ENCODE assay signal across 34 mouse cellular contexts in the genomic region with DNA sequence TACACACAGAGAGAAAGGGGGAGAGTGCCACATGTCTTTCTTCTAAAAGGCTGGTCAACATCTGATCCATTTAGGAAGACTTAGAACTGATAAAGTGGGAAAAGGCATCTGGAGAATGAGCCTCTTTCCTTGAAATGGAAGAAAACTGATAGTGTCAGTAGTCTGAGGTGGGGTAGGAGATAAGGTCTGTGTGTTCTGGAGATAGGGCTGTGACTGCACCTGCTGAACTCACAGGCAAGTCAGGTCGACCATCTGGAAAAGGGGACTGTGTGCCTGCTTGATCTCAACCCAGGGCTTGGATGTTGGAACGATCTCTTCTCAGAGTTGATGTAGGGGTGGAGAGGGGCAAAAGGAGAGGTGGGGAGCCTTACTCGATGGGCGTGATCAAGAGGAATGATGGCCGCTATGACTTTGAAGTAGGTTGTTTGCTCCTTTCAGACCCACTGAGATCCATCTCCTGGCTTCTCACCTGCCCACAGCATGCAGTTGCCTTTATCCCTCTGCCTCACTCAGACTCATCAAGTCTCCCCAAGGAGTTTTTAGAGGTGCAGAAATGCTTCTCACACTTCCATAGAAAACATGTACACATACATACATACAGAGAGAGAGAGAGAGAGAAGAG. TPM values are rescaled to one million over a fixed set of nuclear protein-coding genes. Genes with fewer than 3 reads are reported as not detected.
DNase-seq lines count a peak whose midpoint lies in the region; ATAC-seq and TF ChIP-seq lines count a peak whose summit lies in the region.
"Had no signal": no experiment of that assay in that cellular context is flagged by ENCODE, and none has a peak within 500 bp of the region (broad histone marks: within the 10 kb centered on the region; RNA-seq: fewer than 3 reads in every experiment).

No protein-coding gene starts in this region.

- no peak overlapping the region for H3K9ac ChIP-seq in intestine, embryonic 16.5 days (ENCODE audit: low read depth, low read length)
- H3K9ac ChIP-seq in liver, embryonic 14.5 days (replicated peaks) = peak overlapping the region; percentile 37
- H3K9ac ChIP-seq in stomach, embryonic 16.5 days (ENCODE audit: low read length) = no peak overlapping the region
- H3K9ac ChIP-seq: forebrain, embryonic 13.5 days; heart, embryonic 15.5 days; hindbrain, embryonic 12.5 days; kidney, embryonic 15.5 days; lung, embryonic 14.5 days had no signal

- H3K27me3 ChIP-seq in intestine, embryonic 16.5 days (replicated peaks; ENCODE audit: control insufficient read depth, insufficient read depth, low read length) = no peaks in the 10 kb centered on the region
- no peaks in the 10 kb centered on the region for H3K27me3 ChIP-seq in liver, embryonic 14.5 days (ENCODE audit: control insufficient read depth, insufficient read depth, low read length)
- no peaks in the 10 kb centered on the region for H3K27me3 ChIP-seq in stomach, embryonic 16.5 days (ENCODE audit: control insufficient read depth, insufficient read depth, low read length)
- H3K27me3 ChIP-seq in midbrain, embryonic 10.5 days (ENCODE audit: low read depth, poor library complexity, severe bottlenecking) = no peaks in the 10 kb centered on the region
- H3K27me3 ChIP-seq: forebrain, embryonic 13.5 days; heart, embryonic 15.5 days; hindbrain, embryonic 12.5 days; kidney, embryonic 15.5 days had no signal

- H3K36me3 ChIP-seq in intestine, embryonic 16.5 days (ENCODE audit: control insufficient read depth, insufficient read depth, low read length) = no peaks in the 10 kb centered on the region
- H3K36me3 ChIP-seq in liver, embryonic 14.5 days (replicated peaks; ENCODE audit: control insufficient read depth, insufficient read depth, low read depth) = no peaks in the 10 kb centered on the region
- H3K36me3 ChIP-seq in stomach, embryonic 16.5 days (ENCODE audit: control insufficient read depth, insufficient read depth, low read length) = no peaks in the 10 kb centered on the region
- H3K36me3 ChIP-seq in midbrain, embryonic 10.5 days = no peaks in the 10 kb centered on the region
- H3K36me3 ChIP-seq: heart, embryonic 10.5 days; heart, embryonic 15.5 days; hindbrain, embryonic 12.5 days; kidney, embryonic 15.5 days had no signal

- peak; percentile 89 for TF ChIP-seq EP300 in liver, embryonic 14.5 days (IDR thresholded peaks at IDR 0.05; ENCODE audit: low read depth)

- no peaks in the 10 kb centered on the region for H3K9me3 ChIP-seq in intestine, embryonic 16.5 days (ENCODE audit: control insufficient read depth, low read length)
- no peaks in the 10 kb centered on the region for H3K9me3 ChIP-seq in liver, embryonic 14.5 days (ENCODE audit: control insufficient read depth, low read length)
- no peaks in the 10 kb centered on the region for H3K9me3 ChIP-seq in stomach, embryonic 16.5 days (replicated peaks; ENCODE audit: control insufficient read depth, low read length)
- no peaks in the 10 kb centered on the region for H3K9me3 ChIP-seq in midbrain, embryonic 10.5 days (replicated peaks)
- H3K9me3 ChIP-seq: forebrain, embryonic 13.5 days; heart, embryonic 10.5 days; heart, embryonic 15.5 days; hindbrain, embryonic 12.5 days; kidney, embryonic 15.5 days had no signal

- no peak overlapping the region for H3K4me2 ChIP-seq in intestine, embryonic 16.5 days (ENCODE audit: low read depth, low read length)
- peak overlapping the region; percentile 33 for H3K4me2 ChIP-seq in liver, embryonic 14.5 days (ENCODE audit: low read depth)
- H3K4me2 ChIP-seq in stomach, embryonic 16.5 days (ENCODE audit: low read depth, low read length) = no peak overlapping the region
- H3K4me2 ChIP-seq: forebrain, embryonic 13.5 days; heart, embryonic 15.5 days; hindbrain, embryonic 12.5 days; kidney, embryonic 15.5 days; lung, embryonic 14.5 days; midbrain, embryonic 11.5 days had no signal

- H3K27ac ChIP-seq in intestine, embryonic 16.5 days (ENCODE audit: low read length) = peak overlapping the region; percentile 14; the same call in 1 of the 2 replicates
- peak overlapping the region; percentile 59 for H3K27ac ChIP-seq in liver, embryonic 14.5 days
- H3K27ac ChIP-seq in stomach, embryonic 16.5 days (ENCODE audit: low read length) = no peak overlapping the region
- H3K27ac ChIP-seq in midbrain, embryonic 10.5 days (replicated peaks) = no peak overlapping the region
- H3K27ac ChIP-seq: forebrain, embryonic 13.5 days; heart, embryonic 10.5 days; heart, embryonic 15.5 days; hindbrain, embryonic 12.5 days; kidney, embryonic 15.5 days; layer of hippocampus, adult 2 months had no signal

- WGBS in intestine, embryonic 16.5 days = 50% methylated on average over 5 of the region's 5 CpGs
- WGBS in liver, embryonic 14.5 days (ENCODE audit: insufficient replicate concordance) = 36% methylated on average over 5 of the region's 5 CpGs
- WGBS in stomach, embryonic 16.5 days = 38% methylated on average over 5 of the region's 5 CpGs
- WGBS in midbrain, embryonic 10.5 days = 85% methylated on average over 5 of the region's 5 CpGs

- H3K4me3 ChIP-seq in intestine, embryonic 16.5 days (ENCODE audit: low read length) = no peak overlapping the region
- no peak overlapping the region for H3K4me3 ChIP-seq in liver, embryonic 14.5 days (ENCODE audit: insufficient read depth in 1 of 2, low read depth in 2 of 2, low read length in 2 of 2)
- no peak overlapping the region for H3K4me3 ChIP-seq in stomach, embryonic 16.5 days (replicated peaks; ENCODE audit: low read length)
- no peak overlapping the region for H3K4me3 ChIP-seq in midbrain, embryonic 10.5 days
- H3K4me3 ChIP-seq: forebrain, embryonic 13.5 days; heart, embryonic 10.5 days; heart, embryonic 15.5 days; hindbrain, embryonic 12.5 days; kidney, embryonic 15.5 days; layer of hippocampus, adult 2 months had no signal

- no peak for TF ChIP-seq CTCF in liver, embryonic 14.5 days (IDR thresholded peaks at IDR 0.05; ENCODE audit: low read depth)

- ATAC-seq in intestine, embryonic 16.5 days = peak; percentile 30
- peak; percentile 67 for ATAC-seq in liver, embryonic 14.5 days (ENCODE audit: insufficient read depth)
- 0 out of 2 replicates have a peak, but pooled peaks have one; percentile 33 for ATAC-seq in stomach, embryonic 16.5 days (ENCODE audit: insufficient read depth, low FRiP score)
- ATAC-seq: forebrain, embryonic 13.5 days; midbrain, embryonic 16.5 days had no signal

- H3K4me1 ChIP-seq in intestine, embryonic 16.5 days (ENCODE audit: control insufficient read depth, insufficient read depth, low read length) = peaks cover 9% of the 10 kb centered on the region; the same call in 1 of the 2 replicates
- H3K4me1 ChIP-seq in liver, embryonic 14.5 days (replicated peaks; ENCODE audit: control insufficient read depth in 2 of 2, insufficient read depth in 2 of 2, low read length in 1 of 2) = peaks cover 52 to 59% of the 10 kb centered on the region in 2 experiments
- H3K4me1 ChIP-seq in stomach, embryonic 16.5 days (ENCODE audit: control insufficient read depth, insufficient read depth, low read length) = no peaks in the 10 kb centered on the region
- no peaks in the 10 kb centered on the region for H3K4me1 ChIP-seq in midbrain, embryonic 10.5 days
- H3K4me1 ChIP-seq: forebrain, embryonic 13.5 days; heart, embryonic 15.5 days; hindbrain, embryonic 12.5 days had no signal

- DNase-seq in spleen, postnatal 4 days (ENCODE audit: low spot score in 2 of 2) = peak; percentile 13 to 53
- DNase-seq in spleen, postnatal 10 days (ENCODE audit: low spot score in 2 of 2) = no peak
- no peak for DNase-seq in liver, embryonic 14.5 days (ENCODE audit: low read depth in 3 of 3, low spot score in 3 of 3)
- no peak for DNase-seq in urinary bladder, postnatal 10 days (ENCODE audit: low spot score)
- no peak for DNase-seq in midbrain, embryonic 10.5 days (ENCODE audit: low spot score)
- DNase-seq in embryo, embryonic 10 days (ENCODE audit: low spot score) = no peak
- DNase-seq: adrenal gland, postnatal 25 days; cerebellum, adult 2 months; cerebellum, postnatal 25 days; gastrocnemius, postnatal 10 days; heart, postnatal 36 days; kidney, adult 18-20 months; kidney, postnatal 36 days; lung, embryonic 14.5 days; lung, postnatal 14 days; right cerebral cortex, postnatal 4 days; thymus, adult 2 months; thymus, postnatal 36 days had no signal

RNA-seq across cellular contexts. Expression of gene Rnase1, which starts 5.8 kb away (rescaled TPM):
- 107 and 192 TPM in 2 replicates for polyA plus RNA-seq in intestine, embryonic 16.5 days (2015; fragmentation: Nextera tagmentation; extraction: Ambion mirVana)
- polyA plus RNA-seq in liver, embryonic 14.5 days (2012; rRNA removed) = not detected in 2 replicates
- not detected in 2 replicates for polyA plus RNA-seq in liver, embryonic 14.5 days (2014; fragmentation: Nextera tagmentation; extraction: Ambion mirVana)
- polyA plus RNA-seq in stomach, embryonic 16.5 days (2015; fragmentation: Nextera tagmentation; extraction: Ambion mirVana) = 117 and 170 TPM in 2 replicates
- 0.22 TPM in 1 of 2 replicates, not detected in the other for polyA plus RNA-seq in midbrain, embryonic 10.5 days (2016; fragmentation: Nextera tagmentation; extraction: Ambion mirVana)
- polyA plus RNA-seq: embryonic facial prominence, embryonic 11.5 days; forebrain, embryonic 13.5 days; heart, embryonic 10.5 days; hindbrain, embryonic 12.5 days; midbrain, embryonic 11.5 days had no signal

RNA-seq across cellular contexts. Expression of gene Rnase2b, which starts 9.7 kb away (rescaled TPM):
- polyA plus RNA-seq in intestine, embryonic 16.5 days (2015; fragmentation: Nextera tagmentation; extraction: Ambion mirVana) = not detected in 2 replicates
- not detected in 2 replicates for polyA plus RNA-seq in liver, embryonic 14.5 days (2012; rRNA removed)
- not detected in 2 replicates for polyA plus RNA-seq in liver, embryonic 14.5 days (2014; fragmentation: Nextera tagmentation; extraction: Ambion mirVana)
- not detected in 2 replicates for polyA plus RNA-seq in stomach, embryonic 16.5 days (2015; fragmentation: Nextera tagmentation; extraction: Ambion mirVana)
- not detected in 2 replicates for polyA plus RNA-seq in midbrain, embryonic 10.5 days (2016; fragmentation: Nextera tagmentation; extraction: Ambion mirVana)
- polyA plus RNA-seq: cerebellum, adult 2 months; embryonic facial prominence, embryonic 11.5 days; forebrain, embryonic 13.5 days; gonadal fat pad, adult 2 months; heart, embryonic 10.5 days; heart, embryonic 15.5 days; hindbrain, embryonic 12.5 days; kidney, embryonic 15.5 days; limb, embryonic 14.5 days; lung, embryonic 14.5 days; midbrain, embryonic 11.5 days; midbrain, embryonic 16.5 days; neural tube, embryonic 11.5 days; spleen, adult 2 months; stomach, embryonic 14.5 days; thymus, adult 2 months had no signal

RNA-seq across cellular contexts. Expression of gene Rnase6, which starts 28.7 kb away (rescaled TPM):
- polyA plus RNA-seq in intestine, embryonic 16.5 days (2015; fragmentation: Nextera tagmentation; extraction: Ambion mirVana) = 1.5 and 1.6 TPM in 2 replicates
- polyA plus RNA-seq in liver, embryonic 14.5 days (2012; rRNA removed) = 1.9 and 2.8 TPM in 2 replicates
- polyA plus RNA-seq in liver, embryonic 14.5 days (2014; fragmentation: Nextera tagmentation; extraction: Ambion mirVana) = 3.6 TPM in 2 replicates
- 1.9 and 2.9 TPM in 2 replicates for polyA plus RNA-seq in stomach, embryonic 16.5 days (2015; fragmentation: Nextera tagmentation; extraction: Ambion mirVana)
- 0.10 and 0.22 TPM in 2 replicates for polyA plus RNA-seq in midbrain, embryonic 10.5 days (2016; fragmentation: Nextera tagmentation; extraction: Ambion mirVana)
- polyA plus RNA-seq: embryonic facial prominence, embryonic 11.5 days; forebrain, embryonic 13.5 days had no signal

RNA-seq across cellular contexts. Expression of gene Eddm3b, which starts 38.1 kb away (rescaled TPM):
- polyA plus RNA-seq in intestine, embryonic 16.5 days (2015; fragmentation: Nextera tagmentation; extraction: Ambion mirVana) = not detected in 2 replicates
- polyA plus RNA-seq in liver, embryonic 14.5 days (2012; rRNA removed) = not detected in 2 replicates
- not detected in 2 replicates for polyA plus RNA-seq in liver, embryonic 14.5 days (2014; fragmentation: Nextera tagmentation; extraction: Ambion mirVana)
- not detected in 2 replicates for polyA plus RNA-seq in stomach, embryonic 16.5 days (2015; fragmentation: Nextera tagmentation; extraction: Ambion mirVana)
- 0.16 TPM in 1 of 2 replicates, not detected in the other for polyA plus RNA-seq in midbrain, embryonic 10.5 days (2016; fragmentation: Nextera tagmentation; extraction: Ambion mirVana)
- polyA plus RNA-seq: cerebellum, adult 2 months; embryonic facial prominence, embryonic 11.5 days; forebrain, embryonic 13.5 days; heart, embryonic 15.5 days; hindbrain, embryonic 12.5 days; lung, embryonic 14.5 days; midbrain, embryonic 11.5 days; midbrain, embryonic 16.5 days; neural tube, embryonic 11.5 days; spleen, adult 2 months; stomach, embryonic 14.5 days; thymus, adult 2 months had no signal

RNA-seq across cellular contexts. Expression of gene Ang2, which starts 46.6 kb away (rescaled TPM):
- polyA plus RNA-seq in intestine, embryonic 16.5 days (2015; fragmentation: Nextera tagmentation; extraction: Ambion mirVana) = not detected in 2 replicates
- not detected in 2 replicates for polyA plus RNA-seq in liver, embryonic 14.5 days (2012; rRNA removed)
- not detected in 2 replicates for polyA plus RNA-seq in liver, embryonic 14.5 days (2014; fragmentation: Nextera tagmentation; extraction: Ambion mirVana)
- not detected in 2 replicates for polyA plus RNA-seq in stomach, embryonic 16.5 days (2015; fragmentation: Nextera tagmentation; extraction: Ambion mirVana)
- polyA plus RNA-seq in midbrain, embryonic 10.5 days (2016; fragmentation: Nextera tagmentation; extraction: Ambion mirVana) = not detected in 2 replicates
- polyA plus RNA-seq: cerebellum, adult 2 months; embryonic facial prominence, embryonic 11.5 days; forebrain, embryonic 13.5 days; gonadal fat pad, adult 2 months; heart, embryonic 10.5 days; heart, embryonic 15.5 days; hindbrain, embryonic 12.5 days; kidney, embryonic 15.5 days; limb, embryonic 14.5 days; lung, embryonic 14.5 days; midbrain, embryonic 11.5 days; midbrain, embryonic 16.5 days; neural tube, embryonic 11.5 days; stomach, embryonic 14.5 days had no signal

Comparison
In these comparisons a context has a peak if more than half of its experiments do, and no peak if none do; other contexts are left out.
1. DNase-seq: peak in spleen, postnatal 4 days (2 of 2); none in spleen, postnatal 10 days (0 of 2), liver, embryonic 14.5 days (0 of 3), urinary bladder, postnatal 10 days (single experiment), midbrain, embryonic 10.5 days (single experiment) and embryo, embryonic 10 days (single experiment).
2. H3K27ac ChIP-seq: peak in intestine, embryonic 16.5 days (single experiment) and liver, embryonic 14.5 days (single experiment); none in stomach, embryonic 16.5 days (single experiment) and midbrain, embryonic 10.5 days (single experiment).
3. RNA of gene Rnase1, which starts 5.8 kb away (polyA plus RNA-seq): 117 to 170 TPM in stomach, embryonic 16.5 days and 107 to 192 TPM in intestine, embryonic 16.5 days; not detected in liver, embryonic 14.5 days and 0.22 TPM in midbrain, embryonic 10.5 days; every median in the first group is over 10 times any median in the second.
4. Peak in every context shown above with its lines, with median percentiles within 50 percentile points of each other: ATAC-seq.